Mouse (Mus musculus) WW6 (cell line): ENCODE results near the gene Kif11.

Experiments
- DNase-seq: peaks from one replicate; pipeline ENCODE4 v3.0.0-alpha.2; 2013; ENCODE audit warnings: low read depth, low spot score

Gene Kif11

GRCm38 (mm10) chr19:37443631-37444140, 67.5 kb downstream of the Kif11 start:
- DNase-seq: no peak

GRCm38 (mm10) chr19:37448212-37448611, 72.0 kb downstream of the Kif11 start:
- DNase-seq: no peak

GRCm38 (mm10) chr19:37449246-37449645, 73.0 kb downstream of the Kif11 start:
- no peak for DNase-seq

- no peak for DNase-seq
These were observed 79.3 kb downstream of the Kif11 start for GRCm38 (mm10) chr19:37455528-37455927.

GRCm38 (mm10) chr19:37455961-37456360, 79.8 kb downstream of the Kif11 start:
- no peak for DNase-seq

GRCm38 (mm10) chr19:37458013-37458412, 81.8 kb downstream of the Kif11 start:
- no peak for DNase-seq

- no peak for DNase-seq
These were observed 90.2 kb downstream of the Kif11 start for GRCm38 (mm10) chr19:37466403-37466802.

GRCm38 (mm10) chr19:37466978-37467377, 90.8 kb downstream of the Kif11 start:
- no peak for DNase-seq

GRCm38 (mm10) chr19:37468841-37469566, 92.8 kb downstream of the Kif11 start:
- no peak for DNase-seq
